ENCODE assay signal across 34 mouse cellular contexts in the genomic region with DNA sequence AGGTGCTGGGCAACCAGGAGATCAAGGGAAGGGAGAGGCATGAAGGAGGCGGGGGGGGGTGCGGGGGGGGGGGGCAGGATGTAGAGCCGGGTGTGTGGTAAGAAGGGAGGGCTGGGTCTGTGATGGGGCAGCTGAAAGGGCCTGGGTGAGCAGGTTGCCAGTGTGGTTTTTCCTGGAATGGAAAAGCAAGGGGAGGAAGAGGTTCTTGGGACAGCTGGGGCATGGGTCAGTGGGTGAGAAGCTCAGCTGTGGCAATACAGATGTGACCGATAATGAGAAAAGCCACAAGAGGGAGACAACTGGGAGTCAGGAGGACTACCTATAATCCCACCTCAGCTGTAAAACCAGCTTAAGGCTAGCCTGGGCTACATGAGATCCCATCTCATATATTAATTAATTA. TPM values are rescaled to one million over a fixed set of nuclear protein-coding genes. Genes with fewer than 3 reads are reported as not detected.
DNase-seq lines count a peak whose midpoint lies in the region; ATAC-seq and TF ChIP-seq lines count a peak whose summit lies in the region.
"Had no signal": no experiment of that assay in that cellular context is flagged by ENCODE, and none has a peak within 500 bp of the region (broad histone marks: within the 10 kb centered on the region; RNA-seq: fewer than 3 reads in every experiment).

No protein-coding gene starts in this region.

- H3K27me3 ChIP-seq in lung, embryonic 14.5 days (ENCODE audit: insufficient read depth, low read length) = no peaks in the 10 kb centered on the region
- H3K27me3 ChIP-seq: CH12.LX; hindbrain, embryonic 15.5 days; limb, embryonic 15.5 days; midbrain, embryonic 13.5 days; neural tube, embryonic 15.5 days had no signal

- peak; percentile 11 for DNase-seq in adrenal gland, adult 2 months
- no peak for DNase-seq in adrenal gland, postnatal 14 days
- DNase-seq in lung, embryonic 14.5 days = no peak
- DNase-seq in lung, adult 2 months = no peak
- no peak for DNase-seq in embryo, embryonic 9.5 days (ENCODE audit: extremely low spot score)
- no peak for DNase-seq in kidney, adult 9 months
- DNase-seq: adrenal gland, postnatal 10 days; cerebellum, adult 11-12 months; cerebellum, adult 9-11 months; forebrain, postnatal 0 days; gastrocnemius, postnatal 10 days; heart, postnatal 14 days; kidney, adult 8-10 months; kidney, postnatal 10 days; layer of hippocampus, postnatal 36 days; retina, postnatal 1 day; right cerebral cortex, postnatal 25 days; spleen, adult 18-20 months; thymus, adult 18-20 months; thymus, postnatal 25 days had no signal

- ATAC-seq in lung, embryonic 14.5 days (ENCODE audit: insufficient read depth) = no peak
- ATAC-seq in granulocyte monocyte progenitor cell, adult 5-6 weeks (replicated peaks; ENCODE audit: poor library complexity, severe bottlenecking) = peak; percentile 38
- 0 out of 2 replicates have a peak, but pooled peaks have one; percentile 11 for ATAC-seq in megakaryocyte progenitor cell, adult 5-6 weeks (replicated peaks; ENCODE audit: poor library complexity)
- ATAC-seq: activated CD4-positive, CD25-positive, alpha-beta regulatory T cell, adult 4 months; forebrain, postnatal 0 days; midbrain, embryonic 13.5 days had no signal

- H3K9ac ChIP-seq in lung, embryonic 14.5 days = no peak overlapping the region
- H3K9ac ChIP-seq: forebrain, postnatal 0 days; hindbrain, embryonic 15.5 days; limb, embryonic 15.5 days; midbrain, embryonic 13.5 days; neural tube, embryonic 15.5 days had no signal

- no peaks in the 10 kb centered on the region for H3K4me1 ChIP-seq in lung, embryonic 14.5 days (ENCODE audit: insufficient read depth)
- H3K4me1 ChIP-seq in lung, adult 2 months (ENCODE audit: control insufficient read depth, insufficient read depth, low read length) = no peaks in the 10 kb centered on the region
- H3K4me1 ChIP-seq: hindbrain, embryonic 10.5 days; hindbrain, embryonic 15.5 days; limb, embryonic 10.5 days; limb, embryonic 15.5 days; midbrain, embryonic 13.5 days; neural tube, embryonic 15.5 days had no signal

- no peaks in the 10 kb centered on the region for H3K9me3 ChIP-seq in lung, embryonic 14.5 days (ENCODE audit: low read depth, low read length)
- H3K9me3 ChIP-seq: hindbrain, embryonic 10.5 days; hindbrain, embryonic 15.5 days; limb, embryonic 10.5 days; limb, embryonic 15.5 days; midbrain, embryonic 13.5 days; neural tube, embryonic 15.5 days had no signal

- H3K27ac ChIP-seq in lung, embryonic 14.5 days (ENCODE audit: low read depth) = no peak overlapping the region
- H3K27ac ChIP-seq: hindbrain, embryonic 10.5 days; hindbrain, embryonic 15.5 days; limb, embryonic 10.5 days; limb, embryonic 15.5 days; midbrain, embryonic 13.5 days; neural tube, embryonic 15.5 days; stomach, postnatal 0 days had no signal

- H3K4me2 ChIP-seq in lung, embryonic 14.5 days = no peak overlapping the region
- H3K4me2 ChIP-seq: hindbrain, embryonic 15.5 days; limb, embryonic 15.5 days; midbrain, embryonic 13.5 days; neural tube, embryonic 15.5 days had no signal

- WGBS in lung, embryonic 14.5 days = 35% methylated on average over 2 of the region's 4 CpGs
- WGBS in lung, adult 2 months = 48% methylated on average over 1 of the region's 4 CpGs

- H3K4me3 ChIP-seq in lung, embryonic 14.5 days (ENCODE audit: low read depth, low read length) = no peak overlapping the region
- no peak overlapping the region for H3K4me3 ChIP-seq in lung, adult 2 months (replicated peaks; ENCODE audit: extremely low read depth, low read depth, low read length)
- H3K4me3 ChIP-seq: erythroblast, embryonic 14.5 days; hindbrain, embryonic 10.5 days; hindbrain, embryonic 15.5 days; limb, embryonic 10.5 days; limb, embryonic 15.5 days; midbrain, embryonic 13.5 days; neural tube, embryonic 15.5 days had no signal

- H3K36me3 ChIP-seq in lung, embryonic 14.5 days (ENCODE audit: insufficient read depth) = no peaks in the 10 kb centered on the region
- H3K36me3 ChIP-seq: hindbrain, embryonic 10.5 days; hindbrain, embryonic 15.5 days; limb, embryonic 10.5 days; limb, embryonic 15.5 days; midbrain, embryonic 13.5 days; neural tube, embryonic 15.5 days had no signal

- no peak for TF ChIP-seq POLR2A in lung, adult 2 months (IDR thresholded peaks at IDR 0.05; ENCODE audit: borderline replicate concordance, extremely low read depth, low read depth, low read length)

- 0 out of 2 replicates have a peak, but pooled peaks have one; percentile 6 for TF ChIP-seq CTCF in lung, embryonic 14.5 days (IDR thresholded peaks at IDR 0.05; ENCODE audit: low read depth)
- no peak for TF ChIP-seq CTCF in lung, adult 2 months (IDR thresholded peaks at IDR 0.05; ENCODE audit: insufficient read depth, low read length)

RNA-seq across cellular contexts. Expression of a gene that starts 2.0 kb away (rescaled TPM):
- under 1 TPM; 0.52 to 0.59 TPM for total RNA-seq in adrenal gland, adult 2 months (2021)
- polyA plus RNA-seq in adrenal gland, adult 2 months (2012; rRNA removed) = 0.43 and 0.71 TPM in 2 replicates
- total RNA-seq in adrenal gland, postnatal 14 days (2021) = 0.37 and 0.75 TPM in 2 replicates
- 0.05 and 0.18 TPM in 2 replicates for polyA plus RNA-seq in lung, embryonic 14.5 days (2014; fragmentation: Nextera tagmentation; extraction: Ambion mirVana)
- polyA plus RNA-seq in lung, adult 2 months (2012; rRNA removed) = 2.3 and 3.2 TPM in 2 replicates
- 0.15 TPM in 1 of 2 replicates, not detected in the other for total RNA-seq in granulocyte monocyte progenitor cell, adult 5-6 weeks (2014; fragmentation: Nextera tagmentation)
- 0.13 and 0.93 TPM in 2 replicates for total RNA-seq in granulocyte monocyte progenitor cell, adult 5-6 weeks (2017)
- total RNA-seq in megakaryocyte progenitor cell, adult 5-6 weeks (2015) = 1.1 and 1.7 TPM in 2 replicates
- 1.1 and 1.3 TPM in 2 replicates for total RNA-seq in megakaryocyte progenitor cell, adult 5-6 weeks (2017)
- polyA plus RNA-seq: activated CD4-positive, CD25-positive, alpha-beta regulatory T cell, adult 4 months; embryonic facial prominence, embryonic 14.5 days; hindbrain, embryonic 10.5 days had no signal

RNA-seq across cellular contexts. Expression of a gene that starts 13.4 kb away (rescaled TPM):
- total RNA-seq in adrenal gland, adult 2 months (2021) = 10 to 100 TPM in 1 of 2 experiments, 1 to 10 TPM in 1; 5.7 to 10.4 TPM
- 7.1 and 9.0 TPM in 2 replicates for polyA plus RNA-seq in adrenal gland, adult 2 months (2012; rRNA removed)
- total RNA-seq in adrenal gland, postnatal 14 days (2021) = 3.3 and 5.5 TPM in 2 replicates
- 1.7 and 2.0 TPM in 2 replicates for polyA plus RNA-seq in lung, embryonic 14.5 days (2014; fragmentation: Nextera tagmentation; extraction: Ambion mirVana)
- 36.1 and 39.2 TPM in 2 replicates for polyA plus RNA-seq in lung, adult 2 months (2012; rRNA removed)
- total RNA-seq in granulocyte monocyte progenitor cell, adult 5-6 weeks (2014; fragmentation: Nextera tagmentation) = 0.21 TPM in 1 of 2 replicates, not detected in the other
- 0.67 and 1.1 TPM in 2 replicates for total RNA-seq in granulocyte monocyte progenitor cell, adult 5-6 weeks (2017)
- 2.4 and 4.0 TPM in 2 replicates for total RNA-seq in megakaryocyte progenitor cell, adult 5-6 weeks (2015)
- 0.57 and 1.2 TPM in 2 replicates for total RNA-seq in megakaryocyte progenitor cell, adult 5-6 weeks (2017)
- total RNA-seq: CH12.LX, ES-E14 had no signal
- polyA plus RNA-seq: activated CD4-positive, CD25-positive, alpha-beta regulatory T cell, adult 4 months; erythroblast, embryonic 14.5 days had no signal

RNA-seq across cellular contexts. Expression of a gene that starts 24.1 kb away (rescaled TPM):
- total RNA-seq in adrenal gland, adult 2 months (2021) = 10 to 100 TPM; 10.3 to 12.6 TPM
- 37.1 and 44.3 TPM in 2 replicates for polyA plus RNA-seq in adrenal gland, adult 2 months (2012; rRNA removed)
- 12.3 and 13.7 TPM in 2 replicates for total RNA-seq in adrenal gland, postnatal 14 days (2021)
- polyA plus RNA-seq in lung, embryonic 14.5 days (2014; fragmentation: Nextera tagmentation; extraction: Ambion mirVana) = 11.2 and 13.8 TPM in 2 replicates
- 28.4 and 39.4 TPM in 2 replicates for polyA plus RNA-seq in lung, adult 2 months (2012; rRNA removed)
- total RNA-seq in granulocyte monocyte progenitor cell, adult 5-6 weeks (2014; fragmentation: Nextera tagmentation) = 5.5 and 8.7 TPM in 2 replicates
- total RNA-seq in granulocyte monocyte progenitor cell, adult 5-6 weeks (2017) = 4.4 and 9.4 TPM in 2 replicates
- 6.0 and 6.7 TPM in 2 replicates for total RNA-seq in megakaryocyte progenitor cell, adult 5-6 weeks (2015)
- total RNA-seq in megakaryocyte progenitor cell, adult 5-6 weeks (2017) = 6.6 and 8.1 TPM in 2 replicates

RNA-seq across cellular contexts. Expression of a gene that starts 27.5 kb away (rescaled TPM):
- 10 to 100 TPM; 13.3 to 22.9 TPM for total RNA-seq in adrenal gland, adult 2 months (2021)
- polyA plus RNA-seq in adrenal gland, adult 2 months (2012; rRNA removed) = 160 and 217 TPM in 2 replicates
- total RNA-seq in adrenal gland, postnatal 14 days (2021) = 16.6 and 21.1 TPM in 2 replicates
- 14.3 and 14.5 TPM in 2 replicates for polyA plus RNA-seq in lung, embryonic 14.5 days (2014; fragmentation: Nextera tagmentation; extraction: Ambion mirVana)
- polyA plus RNA-seq in lung, adult 2 months (2012; rRNA removed) = 54.0 and 76.4 TPM in 2 replicates
- 13.6 and 14.6 TPM in 2 replicates for total RNA-seq in granulocyte monocyte progenitor cell, adult 5-6 weeks (2014; fragmentation: Nextera tagmentation)
- total RNA-seq in granulocyte monocyte progenitor cell, adult 5-6 weeks (2017) = 3.2 and 3.3 TPM in 2 replicates
- total RNA-seq in megakaryocyte progenitor cell, adult 5-6 weeks (2015) = 5.0 and 11.3 TPM in 2 replicates
- 5.2 and 6.8 TPM in 2 replicates for total RNA-seq in megakaryocyte progenitor cell, adult 5-6 weeks (2017)

RNA-seq across cellular contexts. Expression of a gene that starts 40.6 kb away (rescaled TPM):
- total RNA-seq in adrenal gland, adult 2 months (2021) = 10 to 100 TPM; 53.9 to 61.2 TPM
- 17.4 and 19.8 TPM in 2 replicates for polyA plus RNA-seq in adrenal gland, adult 2 months (2012; rRNA removed)
- total RNA-seq in adrenal gland, postnatal 14 days (2021) = 68.1 and 75.4 TPM in 2 replicates
- polyA plus RNA-seq in lung, embryonic 14.5 days (2014; fragmentation: Nextera tagmentation; extraction: Ambion mirVana) = 17.7 and 22.7 TPM in 2 replicates
- polyA plus RNA-seq in lung, adult 2 months (2012; rRNA removed) = 31.2 and 47.3 TPM in 2 replicates
- 31.7 and 50.9 TPM in 2 replicates for total RNA-seq in granulocyte monocyte progenitor cell, adult 5-6 weeks (2014; fragmentation: Nextera tagmentation)
- 54.0 and 62.0 TPM in 2 replicates for total RNA-seq in granulocyte monocyte progenitor cell, adult 5-6 weeks (2017)
- total RNA-seq in megakaryocyte progenitor cell, adult 5-6 weeks (2015) = 17.3 and 19.8 TPM in 2 replicates
- total RNA-seq in megakaryocyte progenitor cell, adult 5-6 weeks (2017) = 87.9 and 99.6 TPM in 2 replicates
